Mouse (Mus musculus) urinary bladder, postnatal 0 days (tissue): ENCODE results near the gene Mettl16. TPM values are rescaled to one million over a fixed set of nuclear protein-coding genes. Genes with fewer than 3 reads are reported as not detected.

Experiments
- microRNA-seq: library from miRNA; unstranded; fragments of <30 nt; microRNA quantifications from one replicate; pipeline ENCODE4, GENCODE M21; 2016
- polyA plus RNA-seq: library from polyadenylated mRNA; unstranded; fragments of >200 nt; fragmentation: Nextera tagmentation; extraction: Ambion mirVana; gene quantifications from 2 replicates; pipeline ENCODE4 v1.2.1, GENCODE M21; 2015

Mettl16 gene
- polyA plus RNA-seq = 15.9 and 16.2 TPM in 2 replicates

GRCm38 (mm10) chr11:74770595-74771207, at the start of gene Mettl16:
Gene Mettl16 (plus strand): TSS chr11:74770830.

GRCm38 (mm10) chr11:74724235-74724791, 46.3 kb upstream of the Mettl16 start, which contains the start of gene Pafah1b1:
Gene Pafah1b1 (minus strand): TSS chr11:74724670.

GRCm38 (mm10) chr11:74830256-74831161, 59.9 kb downstream of the Mettl16 start, which contains the start of gene Mnt:
Gene Mnt (plus strand): TSS chr11:74830920.

Small RNA genes lying within 50 kb of the gene (microRNA-seq; reads per million reads assigned to microRNA genes)
- not detected for gene Mir6926

Other genes starting within 250 kb of the Mettl16 start
- gene Rap1gap2, start 159.9 kb upstream of the Mettl16 start, polyA plus RNA-seq = 7.8 and 9.3 TPM in 2 replicates
- 0.18 and 0.35 TPM in 2 replicates for gene Ccdc92b, start 151.2 kb upstream of the Mettl16 start, polyA plus RNA-seq
- 18.0 and 19.0 TPM in 2 replicates for gene Cluh, start 121.3 kb upstream of the Mettl16 start, polyA plus RNA-seq
- gene Pafah1b1, start 46.2 kb upstream of the Mettl16 start, polyA plus RNA-seq = 40.7 and 53.3 TPM in 2 replicates
- gene Mnt, start 60.1 kb downstream of the Mettl16 start, polyA plus RNA-seq = 3.2 and 3.3 TPM in 2 replicates
- gene Sgsm2, start 126.2 kb downstream of the Mettl16 start, polyA plus RNA-seq = 2.7 and 3.3 TPM in 2 replicates
- gene Tsr1, start 127.2 kb downstream of the Mettl16 start, polyA plus RNA-seq = 27.0 and 30.3 TPM in 2 replicates
- 6.3 and 6.7 TPM in 2 replicates for gene Smg6, start 155.0 kb downstream of the Mettl16 start, polyA plus RNA-seq
- gene Srr, start 155.1 kb downstream of the Mettl16 start, polyA plus RNA-seq = 12.0 and 13.5 TPM in 2 replicates